Mouse (Mus musculus) regulatory T cell (primary cell): ENCODE measurements at regions not wholly inside any gene's neighbourhood (a gene's known extent, or its start where the extent isn't known, plus 50 kb on each side); places are given as distances from the start of the nearest gene placed in this dataset.

ENCODE experiments used
- in situ Hi-C: fragments of 300-600 bp; cut with MboI, MseI; formaldehyde crosslinking; loops from one replicate; pipeline ENCODE4 v1.15.1; 2025; ENCODE audit warnings: high pct_unique_total_duplicates

DNA sequence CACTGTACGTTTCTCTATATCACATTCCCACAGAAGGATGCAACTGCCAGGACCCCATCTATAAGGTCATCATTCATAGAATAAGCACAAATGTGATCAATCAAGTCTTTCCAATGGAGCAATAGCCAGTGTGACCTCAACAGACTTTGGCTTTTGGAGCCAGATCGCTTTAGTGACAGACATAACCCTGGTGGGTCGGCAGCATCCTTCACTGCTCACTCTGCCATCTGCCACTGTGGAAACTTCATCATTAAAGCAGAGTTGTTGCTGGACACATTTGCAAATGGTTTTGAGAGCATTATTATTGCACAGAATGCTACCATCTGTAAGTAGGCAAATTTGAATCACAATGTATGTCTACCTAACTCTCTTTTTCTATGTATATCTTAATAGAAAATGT lies 212.9 kb upstream of the Gk2 start:
- in situ Hi-C loops, result no loop called here

DNA sequence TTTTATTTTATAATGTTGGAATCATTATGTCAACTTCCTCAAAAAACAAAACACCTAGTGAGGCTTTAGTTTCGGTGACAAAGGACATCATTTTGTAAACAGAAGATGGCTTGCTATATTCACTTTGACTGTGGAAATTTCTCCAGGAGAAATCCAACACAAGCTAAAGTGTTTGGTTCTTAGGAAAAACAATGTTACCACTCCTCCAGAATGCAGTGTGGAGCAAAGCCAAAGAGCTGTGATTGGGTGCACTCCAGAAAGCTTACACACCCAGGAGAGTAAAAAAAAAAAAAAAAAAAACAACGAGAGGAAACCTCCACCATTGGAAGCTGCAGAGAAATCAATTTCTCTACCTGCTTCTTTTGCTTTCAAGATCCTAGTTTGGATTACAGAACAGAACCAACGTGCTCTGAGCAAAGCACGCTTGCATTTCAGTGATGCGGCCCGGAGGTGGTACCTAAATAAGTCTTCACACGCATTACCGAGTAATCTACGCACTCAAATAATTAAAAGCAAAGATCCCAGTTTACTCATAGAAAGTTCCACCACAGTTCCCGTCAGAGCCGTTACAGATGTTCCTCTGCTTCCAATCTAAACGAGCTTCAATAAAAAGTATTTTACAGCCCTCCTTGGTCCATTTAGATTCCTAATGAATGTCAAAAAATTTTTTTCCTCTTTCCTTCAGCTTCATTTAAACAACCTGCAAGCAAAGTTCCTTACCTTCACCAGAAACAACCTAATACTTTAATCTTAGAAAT lies 199.5 kb upstream of the Gk2 start:
- in situ Hi-C loops, result no loop called here

GRCm38 (mm10) chr5:97655266-97655665 lies 198.4 kb upstream of the Gk2 start:
- in situ Hi-C loops, result no loop called here

DNA sequence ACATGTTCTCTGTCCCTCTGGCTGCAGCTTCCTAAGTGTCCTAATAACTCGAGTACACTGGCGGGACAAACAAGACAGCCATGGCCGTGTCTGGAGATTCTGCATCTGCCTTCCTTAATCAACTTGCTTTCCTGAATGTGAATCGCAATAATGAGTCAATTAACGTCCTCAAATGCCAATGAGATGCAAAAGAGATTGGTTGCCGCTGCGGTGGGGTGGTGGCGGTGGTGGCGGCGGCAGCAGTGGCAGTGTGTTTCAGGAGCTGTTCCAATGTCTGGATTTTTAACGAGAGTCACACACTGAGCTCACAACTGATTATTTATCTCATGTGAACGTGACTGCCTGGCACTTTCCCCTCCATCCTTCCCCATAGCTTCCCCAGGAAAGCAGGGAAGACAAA lies 197.6 kb upstream of the Gk2 start:
- in situ Hi-C loops, result no loop called here

DNA sequence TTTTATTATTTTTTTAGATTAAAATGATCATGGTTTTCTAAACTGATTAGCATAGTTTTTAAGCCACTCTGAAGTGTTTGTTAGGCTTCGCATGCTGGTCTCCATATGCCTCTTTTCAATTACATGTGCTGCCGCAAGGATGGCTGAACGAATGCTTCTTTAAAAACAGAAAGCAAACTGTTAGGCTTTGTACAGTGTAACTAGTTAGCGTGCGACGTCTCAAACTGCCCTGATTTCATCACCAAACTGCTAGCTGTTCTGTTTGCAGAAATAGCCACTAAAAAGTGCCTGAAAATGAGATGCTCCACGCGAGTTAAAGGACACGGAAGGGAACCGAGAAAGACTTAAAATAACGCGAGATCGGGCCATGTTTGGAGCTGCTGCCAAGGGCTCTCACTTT lies 185.4 kb upstream of the Gk2 start:
- in situ Hi-C loops, result no loop called here

GRCm38 (mm10) chr5:97641646-97642045 lies 184.8 kb upstream of the Gk2 start:
- in situ Hi-C loops, result no loop called here

DNA sequence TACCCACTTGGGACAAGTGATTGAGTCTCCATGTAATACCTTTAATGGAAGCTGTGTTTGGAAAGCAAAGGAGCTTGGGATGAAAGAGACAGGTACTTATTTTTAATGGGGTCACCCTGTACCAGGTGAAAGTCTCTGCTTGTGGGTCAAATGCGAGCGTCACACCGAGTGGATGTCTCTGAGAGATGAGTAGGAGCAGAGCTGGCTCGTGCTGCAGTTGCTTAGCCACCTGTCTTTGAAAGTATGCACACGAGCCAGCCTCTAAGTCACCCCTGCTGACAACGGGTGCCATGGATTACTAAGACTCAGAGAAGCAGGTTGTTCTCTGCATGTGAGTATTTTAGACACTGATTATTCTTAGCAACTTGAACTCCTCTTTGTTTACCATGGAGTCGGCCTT lies 179.5 kb upstream of the Gk2 start:
- in situ Hi-C loops, result no loop called here

DNA sequence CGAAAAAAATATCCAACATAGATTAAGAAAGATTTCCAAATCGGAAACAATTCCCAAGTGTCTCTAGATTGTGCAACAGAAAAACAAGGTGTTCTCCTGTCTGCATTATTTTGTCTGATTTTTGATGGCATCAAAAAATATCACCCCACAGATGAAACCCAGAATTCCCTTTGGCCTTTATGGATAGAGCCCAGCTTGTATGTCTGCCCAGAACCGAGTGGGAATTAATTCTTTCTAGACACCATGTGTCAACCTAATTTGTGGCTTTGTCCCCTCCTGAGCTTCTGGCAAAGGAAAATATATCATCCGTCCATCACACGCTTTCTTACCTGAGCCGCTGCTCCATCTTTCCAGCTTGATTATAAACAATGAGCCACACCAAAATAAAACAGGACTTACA lies 176.9 kb upstream of the Gk2 start:
- in situ Hi-C loops, result no loop called here

GRCm38 (mm10) chr5:97632791-97633190 lies 176.0 kb upstream of the Gk2 start:
- in situ Hi-C loops, result no loop called here

DNA sequence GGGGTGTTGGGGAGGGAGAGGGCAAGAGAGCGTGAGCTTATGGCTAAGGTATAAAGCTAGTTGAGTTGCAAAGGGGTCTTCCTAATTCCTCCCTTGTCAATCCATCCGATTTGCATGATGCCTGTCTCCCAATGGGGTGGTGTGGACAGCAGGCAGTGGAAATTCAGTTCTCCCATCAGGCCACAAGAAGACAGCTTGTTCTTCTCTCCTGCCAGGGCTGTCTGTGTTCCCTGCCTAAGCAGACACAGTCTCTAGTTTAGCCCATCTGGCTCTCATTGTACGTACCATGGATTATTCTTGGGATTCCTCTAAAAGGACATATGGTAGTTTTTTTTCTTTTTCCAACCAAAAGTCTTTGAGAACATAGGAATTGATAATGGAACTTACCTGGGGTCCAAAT lies 168.4 kb upstream of the Gk2 start:
- in situ Hi-C loops, result no loop called here

DNA sequence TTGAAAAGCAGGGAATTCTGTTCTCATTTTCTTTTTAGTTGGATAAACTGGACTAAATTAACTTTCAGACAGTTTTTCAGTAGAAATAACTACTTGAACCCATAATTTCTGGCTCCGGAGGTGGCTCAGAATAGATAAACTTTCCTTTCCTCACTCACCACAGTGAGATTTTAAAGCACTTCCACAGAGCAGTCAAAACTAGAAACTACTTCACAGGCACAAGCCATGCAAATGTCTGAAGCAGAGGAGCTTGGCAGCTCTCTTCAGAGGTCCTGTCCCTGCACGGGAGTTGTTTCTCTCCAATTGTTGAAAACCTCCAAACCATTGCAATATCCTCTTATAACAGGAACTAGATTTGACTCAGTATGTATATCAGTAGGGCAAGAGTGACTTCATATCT lies 163.1 kb upstream of the Gk2 start:
- in situ Hi-C loops, result no loop called here

DNA sequence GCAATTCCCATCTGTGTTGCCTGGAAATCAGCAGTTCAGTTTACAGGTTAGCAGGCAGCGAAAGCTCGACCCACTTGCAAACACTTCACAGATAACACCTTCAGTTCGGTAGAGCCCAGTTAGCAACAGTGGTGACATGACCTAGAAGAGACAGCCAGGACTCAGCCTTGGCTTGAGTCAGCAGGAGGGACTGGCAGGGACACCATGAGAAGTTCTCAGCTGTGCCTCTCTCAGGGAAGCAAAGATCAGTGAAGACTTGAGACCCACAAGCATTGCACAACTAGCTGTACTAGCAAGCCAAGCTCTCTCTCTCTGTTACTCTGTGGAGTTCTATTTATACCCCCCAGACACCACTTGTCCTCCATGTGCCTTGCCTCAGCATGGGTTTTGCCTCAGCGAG lies 161.6 kb upstream of the Gk2 start:
- in situ Hi-C loops, result no loop called here

GRCm38 (mm10) chr5:97602176-97602575 lies 145.4 kb upstream of the Gk2 start:
- in situ Hi-C loops, result no loop called here

- in situ Hi-C loops, result no loop called here
Measured at GRCm38 (mm10) chr5:97601384-97601783, 144.6 kb upstream of the Gk2 start.

- in situ Hi-C loops, result no loop called here
Measured at GRCm38 (mm10) chr5:97598741-97599140, 141.9 kb upstream of the Gk2 start.

DNA sequence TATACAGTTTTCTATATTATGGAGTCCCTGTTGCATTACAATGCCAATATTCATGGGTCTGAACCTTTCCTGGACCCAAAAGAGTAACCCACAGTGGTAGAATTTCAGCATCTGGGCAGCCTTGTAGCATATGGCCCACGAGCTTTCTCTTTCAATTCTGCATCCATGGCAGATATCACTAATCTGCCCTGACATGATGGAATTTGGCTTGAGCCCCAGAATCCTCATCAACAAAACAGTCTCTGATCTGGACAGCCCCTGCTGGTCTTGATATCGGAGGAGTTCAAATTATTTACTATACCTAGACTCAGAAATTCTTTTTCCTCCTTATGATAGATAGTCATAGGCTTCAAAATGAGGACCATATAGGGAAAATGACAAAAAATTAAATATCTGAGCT lies 139.1 kb upstream of the Gk2 start:
- in situ Hi-C loops, result no loop called here

- in situ Hi-C loops, result no loop called here
Measured at GRCm38 (mm10) chr5:97594081-97594480, 137.3 kb upstream of the Gk2 start.

DNA sequence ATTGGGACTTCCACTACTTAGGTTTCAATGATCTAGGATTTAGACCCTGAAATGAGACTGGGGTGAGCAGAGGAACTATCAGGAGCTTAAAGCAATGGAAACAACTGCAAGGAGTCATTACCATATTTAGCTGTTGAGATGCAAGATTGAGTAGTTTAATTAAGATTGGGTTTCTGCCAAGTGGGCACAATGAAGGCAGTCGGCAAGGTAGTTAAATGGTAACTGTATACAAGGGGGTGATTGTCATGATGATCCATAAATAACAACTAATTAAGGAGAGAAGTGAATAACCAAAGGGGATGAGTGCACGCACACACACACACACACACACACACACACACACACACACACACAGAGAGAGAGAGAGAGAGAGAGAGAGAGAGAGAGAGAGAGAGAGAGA lies 125.7 kb upstream of the Gk2 start:
- in situ Hi-C loops, result no loop called here

DNA sequence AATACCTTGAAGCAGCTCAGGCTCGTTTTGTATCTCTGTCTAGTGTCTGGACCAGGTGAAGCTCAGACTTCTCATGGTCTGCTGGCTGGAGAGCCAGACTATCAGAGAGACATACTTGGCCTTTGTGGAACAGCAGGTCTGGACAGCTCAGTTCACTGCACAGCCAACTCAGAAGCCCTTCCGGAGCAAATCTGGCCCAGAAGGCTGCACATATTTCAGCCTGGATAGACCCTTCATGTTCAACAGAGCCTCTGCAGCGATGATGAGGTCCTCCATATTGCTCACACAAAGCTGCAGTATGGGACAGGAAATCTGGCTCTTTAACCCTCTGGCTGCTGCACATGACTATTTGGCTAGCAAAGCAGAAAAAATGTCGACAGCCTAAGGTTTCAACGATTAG lies 108.7 kb upstream of the Gk2 start:
- in situ Hi-C loops, result no loop called here

DNA sequence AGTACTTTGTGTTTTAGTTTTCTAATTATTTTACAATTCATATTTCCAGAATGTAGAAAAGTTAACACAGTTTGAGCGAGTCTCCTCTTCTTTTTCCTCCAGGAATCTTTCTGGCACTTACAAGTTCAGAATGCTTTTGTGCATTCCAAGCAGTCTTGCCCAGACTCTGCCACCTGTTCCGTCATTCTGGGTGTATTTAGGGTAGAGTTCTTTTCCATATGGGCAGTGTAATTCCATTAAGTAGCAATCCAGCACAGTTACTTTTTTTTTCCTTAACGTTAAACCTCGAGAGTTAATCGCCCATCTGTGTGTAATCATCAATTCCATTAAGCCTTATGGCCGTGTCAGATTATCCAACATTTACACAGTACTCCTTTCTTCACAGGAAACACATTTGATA lies 106.9 kb upstream of the Gk2 start:
- in situ Hi-C loops, result no loop called here

GRCm38 (mm10) chr5:97554274-97554673 lies 97.5 kb upstream of the Gk2 start:
- in situ Hi-C loops, result loop anchor here (5.0 kb wide), 1 partner anchor 427 kb away; no protein-coding TSS in a partner anchor

- in situ Hi-C loops, result loop anchor here (5.0 kb wide), 1 partner anchor 426 kb away; no protein-coding TSS in a partner anchor
Measured at GRCm38 (mm10) chr5:97553122-97553521, 96.3 kb upstream of the Gk2 start.

DNA sequence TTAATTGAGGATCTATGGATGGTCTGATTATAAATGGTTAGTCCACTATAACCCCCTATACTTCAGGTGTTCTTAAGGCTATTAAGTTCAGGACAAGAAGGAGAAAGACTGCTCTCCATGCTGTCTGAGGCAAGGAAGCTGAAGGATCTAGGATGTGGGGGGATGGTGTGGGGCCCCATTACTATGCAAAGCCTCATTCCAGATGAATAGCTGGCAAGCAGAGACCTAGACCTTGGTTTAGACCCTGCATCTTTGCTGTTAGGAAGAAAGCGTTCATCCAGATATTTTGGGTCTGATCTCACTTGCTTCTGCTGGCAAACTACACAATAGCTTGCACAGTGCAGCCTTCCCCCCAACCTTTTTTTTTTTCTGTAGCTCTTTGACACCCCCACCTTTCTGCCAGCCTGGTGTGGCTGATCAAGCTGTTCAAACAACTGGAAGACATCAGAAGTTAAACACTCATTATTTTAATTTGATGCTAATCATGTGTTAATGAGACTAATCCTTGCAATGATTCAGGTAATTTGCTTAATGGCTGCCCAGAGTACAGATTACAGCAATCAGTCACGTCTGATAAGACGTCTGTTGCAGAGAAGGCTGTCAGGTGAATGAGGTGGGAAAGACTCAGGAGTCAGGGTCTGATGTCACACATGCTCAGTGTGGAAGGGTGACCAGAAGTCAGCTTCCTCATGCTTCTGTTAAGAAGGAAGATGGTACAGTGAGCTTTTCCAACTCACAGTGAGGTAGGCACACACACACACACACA lies 80.9 kb upstream of the Gk2 start:
- in situ Hi-C loops, result no loop called here
